Mouse (Mus musculus) liver, embryonic 14.5 days (tissue): ENCODE measurements at regions not wholly inside any gene's neighbourhood (a gene's known extent, or its start where the extent isn't known, plus 50 kb on each side); places are given as distances from the start of the nearest gene placed in this dataset.

Experiments used
- CTCF ChIP-seq: IDR thresholded peaks from 2 replicates; pipeline ENCODE4 v1.5.1; 2016; ENCODE audit warnings: antibody characterized with exemption, low read depth, control low read depth
- EP300 ChIP-seq: IDR thresholded peaks from 2 replicates; pipeline ENCODE4 v1.6.1; 2016; ENCODE audit warnings: antibody characterized with exemption, low read depth

DNA sequence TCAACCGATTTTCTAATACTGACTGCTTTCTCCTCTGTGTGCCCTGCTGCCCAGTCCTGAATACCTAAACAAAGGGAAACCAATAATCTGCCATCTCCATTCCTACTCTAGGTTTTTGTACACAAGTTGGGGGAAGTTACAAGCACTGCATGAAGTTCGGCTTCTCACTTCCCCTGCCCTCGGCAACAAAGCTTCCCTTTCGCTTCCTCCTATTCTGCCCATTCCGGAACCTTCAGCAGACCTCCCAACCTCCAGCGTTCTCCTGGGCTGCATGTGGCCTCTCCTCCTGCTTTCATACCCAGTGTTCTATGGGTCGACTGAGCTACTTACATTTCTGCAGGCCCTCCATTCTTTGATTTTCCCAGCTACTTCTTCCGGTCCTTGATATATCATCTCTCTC lies 180.3 kb downstream of the Ibtk start:
- TF ChIP-seq CTCF (no peak), EP300 (no peak)
